ENCODE assay signal across 11 mouse cellular contexts in the genomic region with DNA sequence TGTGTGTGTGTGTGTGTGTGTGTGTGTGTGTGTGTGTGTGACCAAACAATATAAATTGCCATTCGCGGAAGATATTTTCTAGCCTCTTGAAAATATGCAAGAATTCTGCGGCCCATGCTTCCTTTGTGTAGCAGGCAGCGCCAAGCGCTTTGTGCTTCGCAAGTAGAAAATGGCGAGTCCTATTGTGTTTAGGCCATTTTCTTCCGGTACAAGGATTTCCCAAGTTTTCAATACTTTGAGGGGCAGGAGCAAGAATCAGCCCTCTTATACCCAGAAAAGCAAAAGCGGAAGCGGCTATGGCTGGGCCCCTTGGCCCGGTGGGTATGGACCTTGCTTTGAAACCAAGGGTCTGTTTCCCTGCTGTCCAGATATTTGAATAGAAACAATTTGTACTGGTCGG.
DNase-seq lines count a peak whose midpoint lies in the region; ATAC-seq and TF ChIP-seq lines count a peak whose summit lies in the region.
"Had no signal": no experiment of that assay in that cellular context is flagged by ENCODE, and none has a peak within 500 bp of the region (broad histone marks: within the 10 kb centered on the region; RNA-seq: fewer than 3 reads in every experiment).

No protein-coding gene starts in this region.

- ATAC-seq in forebrain, postnatal 0 days: peak; percentile 3; the same call in 1 of the 2 replicates
- no peak for ATAC-seq in midbrain, embryonic 15.5 days (replicated peaks)
- ATAC-seq: activated CD4-positive, CD25-positive, alpha-beta regulatory T cell, adult 4 months had no signal

- H3K9ac ChIP-seq in forebrain, postnatal 0 days: peak overlapping the region; percentile 96
- peak overlapping the region; percentile 97 for H3K9ac ChIP-seq in midbrain, embryonic 15.5 days
- H3K9ac ChIP-seq: limb, embryonic 12.5 days; lung, embryonic 14.5 days had no signal

- peaks cover 15% of the 10 kb centered on the region; the same call in 1 of the 2 replicates for H3K4me1 ChIP-seq in forebrain, postnatal 0 days (ENCODE audit: insufficient read depth)
- H3K4me1 ChIP-seq in midbrain, embryonic 15.5 days: peaks cover 15% of the 10 kb centered on the region; the same call in 1 of the 2 replicates

- 4% methylated on average over 12 of the region's 12 CpGs for WGBS in forebrain, postnatal 0 days
- 1% methylated on average over 12 of the region's 12 CpGs for WGBS in midbrain, embryonic 15.5 days

- TF ChIP-seq CTCF in brain, embryonic 14.5 days (IDR thresholded peaks at IDR 0.05; ENCODE audit: borderline replicate concordance, extremely low read depth, insufficient read depth, insufficient read length): no peak
- no peak for TF ChIP-seq CTCF in forebrain, postnatal 0 days (IDR thresholded peaks at IDR 0.05; ENCODE audit: low read depth)

- DNase-seq in brain, embryonic 14.5 days (ENCODE audit: low read depth): peak; percentile 81
- DNase-seq in embryo, embryonic 10.5 days (ENCODE audit: low spot score): peak; percentile 62
- peak; percentile 79 for DNase-seq in forebrain, postnatal 0 days
- no peak for DNase-seq in kidney, adult 11 months
- no peak for DNase-seq in gastrocnemius, adult 18-20 months (ENCODE audit: low spot score)
- no peak for DNase-seq in thymus, adult 18-20 months
- DNase-seq: heart, adult 11 months; lung, embryonic 14.5 days had no signal

- TF ChIP-seq POLR2A in brain, embryonic 14.5 days (IDR thresholded peaks at IDR 0.05; ENCODE audit: borderline replicate concordance, extremely low read depth, insufficient read depth, insufficient read length, poor library complexity, severe bottlenecking): no peak

- no peaks in the 10 kb centered on the region; the same call in 1 of the 2 replicates for H3K36me3 ChIP-seq in forebrain, postnatal 0 days (ENCODE audit: insufficient read depth)
- no peaks in the 10 kb centered on the region for H3K36me3 ChIP-seq in midbrain, embryonic 15.5 days (replicated peaks)
- H3K36me3 ChIP-seq: limb, embryonic 12.5 days had no signal

- no peaks in the 10 kb centered on the region for H3K27me3 ChIP-seq in forebrain, postnatal 0 days (ENCODE audit: insufficient read depth, low read length)
- no peaks in the 10 kb centered on the region for H3K27me3 ChIP-seq in midbrain, embryonic 15.5 days (replicated peaks)

- H3K4me3 ChIP-seq in forebrain, postnatal 0 days (ENCODE audit: low read depth, low read length): peak overlapping the region; percentile 57
- peak overlapping the region; percentile 62 for H3K4me3 ChIP-seq in midbrain, embryonic 15.5 days
- H3K4me3 ChIP-seq: limb, embryonic 12.5 days had no signal

- no peaks in the 10 kb centered on the region for H3K9me3 ChIP-seq in forebrain, postnatal 0 days (ENCODE audit: low read length)
- no peaks in the 10 kb centered on the region for H3K9me3 ChIP-seq in midbrain, embryonic 15.5 days
- H3K9me3 ChIP-seq: limb, embryonic 12.5 days had no signal

- peak overlapping the region; percentile 99 for H3K4me2 ChIP-seq in forebrain, postnatal 0 days (ENCODE audit: low read depth)
- peak overlapping the region; percentile 31; the same call in 1 of the 2 replicates for H3K4me2 ChIP-seq in midbrain, embryonic 15.5 days
- H3K4me2 ChIP-seq: limb, embryonic 12.5 days; lung, embryonic 14.5 days had no signal

- H3K27ac ChIP-seq in forebrain, postnatal 0 days (ENCODE audit: low read depth, low read length): peak overlapping the region; percentile 99
- peak overlapping the region; percentile 100 for H3K27ac ChIP-seq in midbrain, embryonic 15.5 days
- H3K27ac ChIP-seq: limb, embryonic 12.5 days had no signal

Comparison
In these comparisons a context has a peak if more than half of its experiments do, and no peak if none do; other contexts are left out.
1. DNase-seq: peak in brain, embryonic 14.5 days (single experiment), embryo, embryonic 10.5 days (single experiment) and forebrain, postnatal 0 days (single experiment); none in kidney, adult 11 months (single experiment), gastrocnemius, adult 18-20 months (single experiment) and thymus, adult 18-20 months (0 of 2).